Mouse (Mus musculus) mouse trophoblast stem cell (cell line): ENCODE results near the gene Bmi1.

Experiments used
- in situ Hi-C, 2 experiments: fragments of 300-500 bp; cut with MseI, MboI; formaldehyde crosslinking; loops; 2 replicates in 1 of 2; 3 replicates in 1 of 2; pipeline ENCODE4 v1.15.1; 2025

The Bmi1 gene

DNA sequence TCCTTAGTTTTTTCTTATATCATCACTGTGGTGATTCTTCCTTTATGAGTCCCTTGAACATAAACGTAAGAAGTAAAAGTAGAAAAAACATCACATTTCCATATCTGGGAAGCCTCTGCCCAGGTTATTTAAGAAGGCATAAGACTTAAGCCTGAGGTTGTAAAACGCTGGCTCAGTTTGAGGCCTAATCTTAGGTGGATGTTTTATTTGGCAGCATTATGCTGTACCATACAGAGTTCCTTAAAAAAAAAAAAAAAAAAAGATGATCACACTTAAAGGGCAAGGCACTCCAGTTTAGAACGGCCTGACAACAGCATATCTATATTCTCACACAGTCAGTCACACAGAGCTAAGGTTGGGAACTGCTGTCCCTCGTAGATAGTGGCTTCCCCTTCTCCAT, 49.1 kb downstream of the Bmi1 start:
- in situ Hi-C loops, result no loop called here

DNA sequence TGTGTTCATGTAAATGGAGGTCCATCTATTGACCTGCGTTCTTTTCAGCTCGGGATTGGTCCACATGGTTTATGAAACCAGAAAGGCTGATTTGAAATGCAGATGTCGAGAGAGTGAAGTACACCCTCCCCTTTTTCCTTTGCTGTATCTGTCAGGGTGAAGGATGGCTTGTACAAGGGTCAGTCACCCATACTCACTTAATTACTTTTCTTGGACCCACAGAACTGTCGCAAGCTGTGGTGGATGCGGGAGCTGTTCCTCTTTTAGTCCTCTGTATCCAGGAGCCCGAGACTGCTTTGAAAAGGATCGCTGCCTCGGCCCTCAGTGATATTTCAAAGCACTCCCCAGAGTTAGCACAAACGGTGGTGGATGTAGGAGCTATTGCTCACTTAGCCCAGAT, 54.9 kb downstream of the Bmi1 start:
- in situ Hi-C loops, result no loop called here

DNA sequence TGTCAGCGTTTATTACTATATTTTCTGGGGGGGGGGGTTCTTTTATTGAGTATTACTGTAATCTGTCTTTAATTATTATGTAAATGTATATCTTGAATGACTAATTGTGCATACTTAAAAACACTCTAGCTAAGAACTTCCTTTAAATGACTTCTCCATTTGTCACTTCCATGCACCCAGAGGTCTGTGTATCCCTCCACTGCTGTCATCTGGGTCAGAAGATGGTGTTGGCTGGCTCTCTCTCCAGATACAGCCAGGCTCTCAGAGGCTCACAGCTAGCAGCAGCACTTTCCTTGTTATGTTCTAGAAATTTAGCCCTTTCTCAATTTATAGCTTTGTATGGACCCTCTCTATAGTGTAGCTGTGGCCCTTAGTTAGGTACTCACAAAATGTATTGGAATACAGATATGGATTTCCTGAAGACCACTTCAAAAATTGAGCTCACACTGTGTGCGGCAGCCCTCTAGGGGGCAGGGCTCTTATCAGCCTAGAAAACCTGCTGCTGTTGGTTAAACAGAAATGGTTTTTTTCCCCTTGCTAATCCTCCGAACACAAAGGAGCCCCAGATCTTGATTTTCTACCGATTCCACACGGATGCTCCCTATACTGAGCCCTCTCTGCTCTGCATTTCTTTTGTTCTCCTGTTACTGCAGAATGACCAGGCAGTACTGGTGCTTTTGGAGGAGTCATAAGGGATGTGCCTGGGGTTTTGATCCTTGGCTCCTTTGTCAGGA, 57.7 kb downstream of the Bmi1 start:
- in situ Hi-C loops, result no loop called here
